20 mouse cellular contexts compared by ENCODE assay signal in the genomic region with DNA sequence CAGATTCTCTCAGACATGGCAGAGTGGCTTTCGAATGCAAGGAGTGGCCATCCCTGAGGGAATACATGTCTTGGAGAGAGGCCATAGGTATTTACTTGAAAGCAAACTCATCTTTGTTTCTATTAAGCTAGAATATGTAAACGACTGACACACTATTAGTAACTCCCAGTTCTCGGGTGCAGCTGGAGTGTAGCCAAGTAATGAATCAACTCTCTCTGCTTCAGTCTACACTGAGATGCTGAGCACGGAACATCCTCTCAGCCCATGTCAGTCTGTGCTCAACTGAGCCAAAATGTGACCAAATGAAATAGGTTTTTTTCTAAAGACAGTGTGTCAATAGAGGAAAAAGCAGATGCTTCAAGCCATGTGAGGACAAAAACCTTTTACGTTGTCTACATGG.
A peak's percentile ranks its signal among the peaks of the same experiment; 100 is the strongest.
DNase-seq lines count a peak whose midpoint lies in the region; ATAC-seq and TF ChIP-seq lines count a peak whose summit lies in the region.
"Had no signal": no experiment of that assay in that cellular context is flagged by ENCODE, and none has a peak within 500 bp of the region (broad histone marks: within the 10 kb centered on the region; RNA-seq: fewer than 3 reads in every experiment).

No protein-coding gene starts in this region.

- TF ChIP-seq CTCF in layer of hippocampus, adult 2 months (conservative IDR thresholded peaks at IDR 0.05): no peak

- H3K27me3 ChIP-seq in kidney, embryonic 14.5 days (ENCODE audit: control insufficient read depth, insufficient read depth, low read length): no peaks in the 10 kb centered on the region
- H3K27me3 ChIP-seq: embryonic facial prominence, embryonic 12.5 days; limb, embryonic 13.5 days had no signal

- DNase-seq in layer of hippocampus, adult 2 months (ENCODE audit: low spot score in 2 of 2): peak; percentile 4 to 20
- no peak for DNase-seq in layer of hippocampus, postnatal 36 days
- DNase-seq in urinary bladder, postnatal 14 days (ENCODE audit: low spot score): peak; percentile 16
- DNase-seq in urinary bladder, adult 2 months (ENCODE audit: low spot score): no peak
- DNase-seq in adipocyte (ENCODE audit: low spot score): peak; percentile 38
- DNase-seq in B cell, adult 2 months: no peak
- DNase-seq: cerebellum, adult 11 months; heart, adult 11 months; heart, postnatal 4 days; kidney, postnatal 10 days; lung, postnatal 36 days; right cerebral cortex, adult 18-20 months; spleen, adult 18-20 months; thymus, postnatal 14 days had no signal

- 73% methylated on average over 5 of the region's 5 CpGs for WGBS in kidney, embryonic 14.5 days

- H3K36me3 ChIP-seq in kidney, embryonic 14.5 days (ENCODE audit: control insufficient read depth, insufficient read depth, low read length): no peaks in the 10 kb centered on the region
- H3K36me3 ChIP-seq: embryonic facial prominence, embryonic 12.5 days; limb, embryonic 13.5 days; midbrain, embryonic 10.5 days had no signal

- no peak overlapping the region for H3K4me2 ChIP-seq in kidney, embryonic 14.5 days (replicated peaks; ENCODE audit: low read depth, low read length)
- H3K4me2 ChIP-seq: embryonic facial prominence, embryonic 12.5 days; limb, embryonic 13.5 days had no signal

- H3K4me3 ChIP-seq in layer of hippocampus, adult 2 months: no peak overlapping the region
- no peak overlapping the region for H3K4me3 ChIP-seq in kidney, embryonic 14.5 days (ENCODE audit: low read length)
- H3K4me3 ChIP-seq: embryonic facial prominence, embryonic 12.5 days; limb, embryonic 13.5 days; midbrain, embryonic 10.5 days had no signal

- no peak for ATAC-seq in kidney, embryonic 14.5 days (ENCODE audit: low FRiP score, low TSS enrichment)
- ATAC-seq: intestine, postnatal 0 days had no signal

- H3K9me3 ChIP-seq in kidney, embryonic 14.5 days (ENCODE audit: control insufficient read depth, low read length): no peaks in the 10 kb centered on the region
- H3K9me3 ChIP-seq: embryonic facial prominence, embryonic 12.5 days; limb, embryonic 13.5 days; midbrain, embryonic 10.5 days had no signal

- H3K4me1 ChIP-seq in kidney, embryonic 14.5 days (ENCODE audit: control insufficient read depth, insufficient read depth, low read length): no peaks in the 10 kb centered on the region
- H3K4me1 ChIP-seq: embryonic facial prominence, embryonic 12.5 days; limb, embryonic 13.5 days; midbrain, embryonic 10.5 days had no signal

- H3K27ac ChIP-seq in layer of hippocampus, adult 2 months: no peak overlapping the region
- no peak overlapping the region for H3K27ac ChIP-seq in kidney, embryonic 14.5 days (ENCODE audit: low read depth, low read length)
- H3K27ac ChIP-seq: embryonic facial prominence, embryonic 12.5 days; limb, embryonic 13.5 days; liver, embryonic 14.5 days; midbrain, embryonic 10.5 days had no signal

- no peak overlapping the region for H3K9ac ChIP-seq in kidney, embryonic 14.5 days (ENCODE audit: low read depth, low read length)
- H3K9ac ChIP-seq: embryonic facial prominence, embryonic 12.5 days; limb, embryonic 13.5 days; liver, embryonic 14.5 days had no signal

Comparison
In these comparisons a context has a peak if more than half of its experiments do, and no peak if none do; other contexts are left out.
1. DNase-seq: peak in layer of hippocampus, adult 2 months (2 of 2), urinary bladder, postnatal 14 days (single experiment) and adipocyte (single experiment); none in layer of hippocampus, postnatal 36 days (0 of 2), urinary bladder, adult 2 months (single experiment) and B cell, adult 2 months (0 of 2).